Mouse (Mus musculus): ENCODE measurements at regions not wholly inside any gene's neighbourhood (a gene's known extent, or its start where the extent isn't known, plus 50 kb on each side); places are given as distances from the start of the nearest gene placed in this dataset.

GRCm38 (mm10) chrX:167152611-167153010, 56.5 kb downstream of the Tmsb4x start:
- no peaks in the 10 kb centered on the region for H3K36me3 ChIP-seq
- no peak for DNase-seq (ENCODE audit: low spot score)
- no peaks in the 10 kb centered on the region for H3K9me3 ChIP-seq
- H3K27me3 ChIP-seq (ENCODE audit: insufficient read depth, poor library complexity, severe bottlenecking), result peaks cover 14% of the 10 kb centered on the region; the same call in 1 of the 2 replicates
- no peaks in the 10 kb centered on the region for H3K4me1 ChIP-seq
- no peak overlapping the region for H3K4me3 ChIP-seq
- WGBS, result 70% methylated on average over 4 of the region's 4 CpGs
- H3K27ac ChIP-seq, result no peak overlapping the region

- DNase-seq (ENCODE audit: low spot score), result no peak
- Histone ChIP-seq H3K27ac (no peak overlapping the region), H3K4me3 (no peak overlapping the region), H3K27me3 (ENCODE audit: insufficient read depth, poor library complexity, severe bottlenecking) (peaks cover 12% of the 10 kb centered on the region; the same call in 1 of the 2 replicates), H3K4me1 (no peaks in the 10 kb centered on the region), H3K9me3 (no peaks in the 10 kb centered on the region), H3K36me3 (no peaks in the 10 kb centered on the region)
- WGBS, result 67% methylated on average over 3 of the region's 3 CpGs
Observed at GRCm38 (mm10) chrX:167151341-167151740, 57.8 kb downstream of the Tmsb4x start.

- no peak for DNase-seq (ENCODE audit: low spot score)
- Histone ChIP-seq H3K4me3 (no peak overlapping the region), H3K4me1 (no peaks in the 10 kb centered on the region), H3K27ac (no peak overlapping the region), H3K9me3 (no peaks in the 10 kb centered on the region), H3K36me3 (no peaks in the 10 kb centered on the region), H3K27me3 (ENCODE audit: insufficient read depth, poor library complexity, severe bottlenecking) (peaks cover 19% of the 10 kb centered on the region; the same call in 1 of the 2 replicates)
- whole genome bisulfite sequencing, result 74% methylated on average over 4 of the region's 4 CpGs
Observed at GRCm38 (mm10) chrX:167149400-167149799, 59.7 kb downstream of the Tmsb4x start.

- Histone ChIP-seq H3K36me3 (no peaks in the 10 kb centered on the region), H3K27ac (no peak overlapping the region), H3K4me1 (no peaks in the 10 kb centered on the region), H3K9me3 (no peaks in the 10 kb centered on the region), H3K4me3 (no peak overlapping the region), H3K27me3 (ENCODE audit: insufficient read depth, poor library complexity, severe bottlenecking) (peaks cover 19% of the 10 kb centered on the region; the same call in 1 of the 2 replicates)
- 82% methylated on average over 8 of the region's 8 CpGs for WGBS
- no peak for DNase-seq (ENCODE audit: low spot score)
Observed at GRCm38 (mm10) chrX:167146513-167147360, 62.4 kb downstream of the Tmsb4x start.

GRCm38 (mm10) chrX:167145508-167146182, 63.5 kb downstream of the Tmsb4x start:
- Histone ChIP-seq H3K36me3 (no peaks in the 10 kb centered on the region), H3K27ac (no peak overlapping the region), H3K27me3 (ENCODE audit: insufficient read depth, poor library complexity, severe bottlenecking) (peaks cover 14% of the 10 kb centered on the region; the same call in 1 of the 2 replicates), H3K4me1 (no peaks in the 10 kb centered on the region), H3K4me3 (no peak overlapping the region), H3K9me3 (no peaks in the 10 kb centered on the region)
- WGBS, result 73% methylated on average over 11 of the region's 11 CpGs
- DNase-seq (ENCODE audit: low spot score), result no peak

- H3K4me1 ChIP-seq, result no peaks in the 10 kb centered on the region
- no peaks in the 10 kb centered on the region for H3K36me3 ChIP-seq
- DNase-seq (ENCODE audit: low spot score), result no peak
- H3K4me3 ChIP-seq, result no peak overlapping the region
- H3K9me3 ChIP-seq, result no peaks in the 10 kb centered on the region
- no peaks in the 10 kb centered on the region for H3K27me3 ChIP-seq (ENCODE audit: insufficient read depth, poor library complexity, severe bottlenecking)
- H3K27ac ChIP-seq, result no peak overlapping the region
- WGBS, result 68% methylated on average over 2 of the region's 2 CpGs
Observed at GRCm38 (mm10) chrX:167139110-167139509, 70.0 kb downstream of the Tmsb4x start.

- Histone ChIP-seq H3K9me3 (no peaks in the 10 kb centered on the region), H3K27ac (no peak overlapping the region), H3K4me3 (no peak overlapping the region), H3K36me3 (no peaks in the 10 kb centered on the region), H3K27me3 (ENCODE audit: insufficient read depth, poor library complexity, severe bottlenecking) (peaks cover 16% of the 10 kb centered on the region), H3K4me1 (no peaks in the 10 kb centered on the region)
- 84% methylated on average over 3 of the region's 3 CpGs for WGBS
- DNase-seq (ENCODE audit: low spot score), result no peak
Observed at GRCm38 (mm10) chrX:167134250-167134649, 74.9 kb downstream of the Tmsb4x start.

GRCm38 (mm10) chrX:167132989-167133395, 76.1 kb downstream of the Tmsb4x start:
- Histone ChIP-seq H3K36me3 (no peaks in the 10 kb centered on the region), H3K27ac (no peak overlapping the region), H3K4me3 (no peak overlapping the region), H3K9me3 (no peaks in the 10 kb centered on the region), H3K27me3 (ENCODE audit: insufficient read depth, poor library complexity, severe bottlenecking) (peaks cover 16% of the 10 kb centered on the region), H3K4me1 (no peaks in the 10 kb centered on the region)
- 46% methylated on average over 4 of the region's 4 CpGs for WGBS
- no peak for DNase-seq (ENCODE audit: low spot score)

GRCm38 (mm10) chrX:167131317-167131716, 77.8 kb downstream of the Tmsb4x start:
- Histone ChIP-seq H3K36me3 (no peaks in the 10 kb centered on the region), H3K27me3 (ENCODE audit: insufficient read depth, poor library complexity, severe bottlenecking) (peaks cover 22% of the 10 kb centered on the region), H3K27ac (no peak overlapping the region), H3K9me3 (no peaks in the 10 kb centered on the region), H3K4me3 (no peak overlapping the region), H3K4me1 (no peaks in the 10 kb centered on the region)
- no peak for DNase-seq (ENCODE audit: low spot score)
- 89% methylated on average over 3 of the region's 3 CpGs for WGBS

- H3K27ac ChIP-seq, result no peak overlapping the region
- no peaks in the 10 kb centered on the region for H3K9me3 ChIP-seq
- H3K4me1 ChIP-seq, result no peaks in the 10 kb centered on the region
- DNase-seq (ENCODE audit: low spot score), result no peak
- H3K36me3 ChIP-seq, result no peaks in the 10 kb centered on the region
- H3K27me3 ChIP-seq (ENCODE audit: insufficient read depth, poor library complexity, severe bottlenecking), result peaks cover 22% of the 10 kb centered on the region
- no peak overlapping the region for H3K4me3 ChIP-seq
- 69% methylated on average over 5 of the region's 5 CpGs for WGBS
Observed at GRCm38 (mm10) chrX:167130601-167131000, 78.5 kb downstream of the Tmsb4x start.

GRCm38 (mm10) chrX:167119288-167119687, 89.8 kb downstream of the Tmsb4x start:
- H3K27ac ChIP-seq, result no peak overlapping the region
- H3K36me3 ChIP-seq, result no peaks in the 10 kb centered on the region
- H3K9me3 ChIP-seq, result no peaks in the 10 kb centered on the region
- no peak overlapping the region for H3K4me3 ChIP-seq
- DNase-seq (ENCODE audit: low spot score), result no peak
- 80% methylated on average over 4 of the region's 4 CpGs for WGBS
- H3K27me3 ChIP-seq (ENCODE audit: insufficient read depth, poor library complexity, severe bottlenecking), result peaks cover 33% of the 10 kb centered on the region; the same call in 1 of the 2 replicates
- no peaks in the 10 kb centered on the region for H3K4me1 ChIP-seq

- H3K27ac ChIP-seq, result no peak overlapping the region
- H3K4me3 ChIP-seq, result no peak overlapping the region
- WGBS, result 77% methylated on average over 1 of the region's 1 CpGs
- peaks cover 33% of the 10 kb centered on the region; the same call in 1 of the 2 replicates for H3K27me3 ChIP-seq (ENCODE audit: insufficient read depth, poor library complexity, severe bottlenecking)
- H3K9me3 ChIP-seq, result no peaks in the 10 kb centered on the region
- no peaks in the 10 kb centered on the region for H3K4me1 ChIP-seq
- no peak for DNase-seq (ENCODE audit: low spot score)
- no peaks in the 10 kb centered on the region for H3K36me3 ChIP-seq
Observed at GRCm38 (mm10) chrX:167115096-167115495, 94.0 kb downstream of the Tmsb4x start.

Data from heart, embryonic 10.5 days (tissue).